Mouse (Mus musculus): ENCODE data around the gene Naaa.

The Naaa gene

DNA sequence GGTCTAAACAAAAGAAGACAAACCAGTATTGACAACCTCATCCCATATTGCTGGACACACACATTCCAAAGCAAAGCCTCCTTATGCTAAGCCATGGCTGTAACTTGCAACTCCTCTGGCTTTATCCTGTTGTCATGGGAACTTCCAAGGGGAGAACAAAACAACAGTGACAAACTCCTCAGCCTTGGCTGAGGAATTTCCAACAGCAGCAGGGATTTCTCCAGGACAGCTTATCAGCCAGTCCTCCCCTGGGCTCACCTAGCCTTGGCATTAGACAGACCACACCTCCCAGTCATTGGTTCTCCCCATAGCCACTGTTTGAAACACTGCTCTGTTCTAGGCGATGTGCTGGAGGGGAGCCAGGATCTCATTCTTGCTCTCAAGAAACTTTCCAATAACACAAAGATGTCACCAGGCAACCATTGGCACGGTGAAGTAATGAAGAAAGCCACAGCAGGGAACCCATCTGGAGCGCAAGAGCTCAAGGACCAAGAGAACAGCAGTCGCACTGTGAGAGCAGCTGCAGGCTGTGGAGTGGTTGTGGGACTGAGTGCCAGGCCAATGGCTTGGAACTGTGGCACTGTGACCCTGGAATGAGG, 14.1 kb downstream of the Naaa start:
- DNase-seq (ENCODE audit: low read depth), result peak; percentile 60

DNA sequence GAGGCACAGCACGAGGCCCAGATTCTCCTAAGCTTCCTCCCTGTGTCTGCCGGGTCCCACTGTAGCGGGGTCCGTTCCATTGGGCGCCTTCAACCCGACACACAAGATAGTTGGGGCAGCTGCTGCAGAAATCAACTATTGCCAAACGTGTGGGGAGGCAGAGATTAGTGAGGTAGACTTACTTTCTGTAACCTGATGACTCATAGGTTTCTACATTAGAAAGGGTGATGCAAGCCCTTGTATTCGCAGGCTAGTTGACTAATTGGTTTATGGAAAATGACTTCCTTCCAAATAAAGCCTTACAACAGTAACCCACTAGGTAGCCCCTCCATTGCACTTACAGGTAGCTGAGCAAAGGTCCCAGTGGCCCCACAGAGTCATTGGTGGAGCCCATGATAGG, 15.3 kb downstream of the Naaa start:
- DNase-seq (ENCODE audit: low read depth), result peak; percentile 47

DNA sequence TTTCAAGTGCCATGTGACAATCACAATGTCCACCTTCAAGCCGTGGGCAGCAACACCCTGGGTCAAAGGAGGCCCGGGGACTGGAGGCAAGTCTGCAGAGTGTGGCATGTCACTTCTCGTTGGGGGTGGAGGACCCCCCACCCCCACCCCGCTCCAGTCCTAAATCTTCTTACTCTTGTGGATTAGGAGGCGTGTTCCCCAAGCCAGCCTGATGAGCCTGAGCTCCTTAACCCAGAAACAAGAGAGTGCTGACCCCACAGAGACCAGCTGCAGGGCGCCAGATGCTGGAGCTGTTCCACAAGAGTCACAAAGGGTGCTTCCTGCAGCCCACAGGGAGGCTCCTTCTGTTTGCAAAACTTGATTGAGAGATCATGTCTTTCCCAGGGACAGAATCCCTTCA, 21.8 kb downstream of the Naaa start, which contains the start of gene Ppef2:
TSS of gene Ppef2 (minus strand) at position 61 of the 400 bp plus-strand sequence.
- no peak for DNase-seq (ENCODE audit: low read depth)

GRCm38 (mm10) chr5:92254476-92254875, 23.5 kb downstream of the Naaa start:
- no peak for DNase-seq (ENCODE audit: low read depth)

DNA sequence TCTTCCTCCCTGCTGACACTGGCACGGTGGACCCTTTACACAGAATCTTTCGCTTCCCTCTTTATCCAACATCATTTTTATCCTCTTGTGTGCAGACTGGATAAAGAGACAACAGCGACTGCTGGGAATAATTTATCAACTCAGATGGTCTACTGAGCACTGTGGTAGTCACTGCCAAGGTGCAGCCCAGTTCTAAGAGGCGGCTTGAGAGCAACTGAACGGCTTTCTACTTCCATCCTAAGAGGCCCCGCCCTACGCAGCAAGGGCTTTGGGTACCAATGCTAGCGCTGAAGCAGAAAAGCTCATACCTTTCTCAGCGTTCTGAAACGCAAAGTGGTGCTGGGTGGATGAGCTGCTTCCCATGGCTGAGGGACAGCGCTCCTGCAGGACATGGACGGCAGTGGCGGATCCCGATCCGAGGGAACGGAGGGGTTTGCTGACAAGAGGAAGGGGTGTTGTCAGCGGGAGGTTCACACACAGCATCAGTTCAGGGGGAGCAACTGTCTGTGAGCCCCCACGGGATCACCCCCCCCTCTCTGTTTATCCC, 25.1 kb downstream of the Naaa start:
- DNase-seq (ENCODE audit: low read depth), result no peak

GRCm38 (mm10) chr5:92252031-92252430, 25.9 kb downstream of the Naaa start:
- DNase-seq (ENCODE audit: low read depth), result no peak

GRCm38 (mm10) chr5:92248614-92249013, 29.4 kb downstream of the Naaa start:
- no peak for DNase-seq (ENCODE audit: low read depth)

DNA sequence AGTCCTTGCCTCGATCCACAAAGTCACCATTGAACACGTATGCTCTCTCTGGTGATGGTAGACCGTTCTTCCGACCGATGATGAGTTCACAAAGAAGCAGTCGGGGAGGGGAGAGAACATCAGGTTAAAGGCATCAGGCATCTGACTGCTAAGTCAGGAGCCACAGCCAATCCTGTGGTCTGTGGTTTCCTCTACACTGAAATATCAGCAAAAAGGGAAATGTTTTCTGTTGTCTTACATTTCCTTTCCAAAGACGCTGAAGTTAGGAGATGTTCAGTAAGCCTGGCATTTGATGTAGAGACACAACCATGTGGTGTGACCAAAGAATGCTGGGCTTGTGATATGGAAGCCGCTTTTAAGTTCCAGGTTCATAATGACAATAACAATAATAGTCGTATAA, 32.5 kb downstream of the Naaa start:
- DNase-seq (ENCODE audit: low read depth), result no peak

GRCm38 (mm10) chr5:92244900-92245299, 33.1 kb downstream of the Naaa start:
- no peak for DNase-seq (ENCODE audit: low read depth)

DNA sequence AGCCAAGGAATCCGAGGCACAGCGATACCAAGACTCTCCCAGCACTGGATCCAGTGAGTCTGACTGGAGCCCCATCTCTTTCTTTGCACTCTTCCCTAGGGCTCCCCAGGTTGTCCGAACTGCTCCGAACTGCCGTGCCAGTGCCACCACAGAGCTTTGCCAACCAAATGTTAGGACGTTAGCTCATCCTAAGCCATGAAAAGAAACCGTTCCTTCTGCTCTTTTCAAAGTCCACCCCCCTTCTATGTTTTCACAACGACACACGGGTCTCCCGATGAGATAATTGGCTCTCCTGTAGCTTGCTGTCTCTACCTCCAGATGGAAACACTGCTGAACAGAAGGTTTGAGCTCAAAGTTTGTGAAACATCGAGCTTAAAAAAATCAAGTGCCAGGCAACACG, 37.2 kb downstream of the Naaa start:
- no peak for DNase-seq (ENCODE audit: low read depth)

- peak; percentile 85 for DNase-seq (ENCODE audit: low read depth)
Measured at GRCm38 (mm10) chr5:92239333-92240232, 38.4 kb downstream of the Naaa start.

- no peak for DNase-seq (ENCODE audit: low read depth)
Measured at GRCm38 (mm10) chr5:92234939-92235557, 42.9 kb downstream of the Naaa start.

DNA sequence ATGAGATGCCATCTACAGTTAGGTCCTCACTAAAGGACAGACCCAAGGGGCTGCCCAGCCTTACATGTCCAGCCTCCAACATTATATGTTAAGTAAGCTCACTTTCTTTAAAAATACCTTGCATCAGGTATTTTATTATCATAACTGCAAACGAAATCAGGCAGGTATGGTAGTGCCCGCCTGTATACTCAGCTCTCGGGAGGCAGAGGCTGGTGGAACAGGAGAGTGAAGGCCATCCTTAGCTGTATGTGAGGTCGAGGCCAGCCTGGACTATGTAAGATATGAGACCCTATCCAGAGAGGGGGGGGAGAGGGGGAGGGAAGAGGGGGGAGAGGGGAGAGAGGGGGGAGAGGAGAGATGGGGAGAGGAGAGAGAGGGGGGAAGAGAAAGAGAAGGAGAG, 44.6 kb downstream of the Naaa start:
- DNase-seq (ENCODE audit: low read depth), result no peak

DNA sequence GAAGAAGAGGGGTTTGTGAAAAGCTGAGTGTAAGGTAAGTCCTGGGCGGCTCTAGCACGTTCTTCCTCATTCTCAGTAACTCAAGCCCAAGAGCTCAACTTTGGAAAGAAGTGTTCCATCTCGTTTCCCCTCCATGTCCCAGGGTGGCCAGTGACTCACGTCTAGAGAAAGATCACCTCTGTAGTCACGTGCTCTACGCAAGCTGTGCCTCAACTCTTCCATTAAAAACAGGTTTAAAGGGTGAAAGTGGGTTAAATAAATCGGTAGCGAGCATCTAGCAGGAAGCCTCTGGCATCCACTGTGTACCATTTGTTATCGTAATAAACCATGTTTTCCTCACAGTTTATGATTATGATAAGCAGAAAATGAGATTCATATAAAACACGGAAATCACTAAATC, 46.1 kb downstream of the Naaa start:
- DNase-seq (ENCODE audit: low read depth), result no peak

DNA sequence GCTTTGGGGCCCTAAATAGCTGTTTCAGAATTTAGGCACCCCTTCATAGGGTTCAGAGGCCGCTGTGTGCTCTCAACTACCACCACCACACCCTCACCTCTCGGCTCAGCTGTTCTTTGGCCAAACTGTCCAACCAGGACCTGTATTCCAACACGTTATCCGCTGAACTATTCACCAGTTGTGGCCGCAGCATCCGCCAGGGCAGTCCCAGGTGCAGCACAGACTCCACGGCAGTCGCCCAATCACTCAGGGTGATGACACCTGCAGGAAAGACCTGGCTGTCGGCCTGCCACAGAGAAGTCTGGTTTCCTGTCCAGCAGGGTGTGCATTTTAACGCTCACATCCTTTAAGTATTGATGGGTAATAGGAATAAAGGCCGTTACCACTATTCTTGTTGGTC, 47.7 kb downstream of the Naaa start:
- DNase-seq (ENCODE audit: low read depth), result no peak

- no peak for DNase-seq (ENCODE audit: low read depth)
Measured at GRCm38 (mm10) chr5:92229514-92229913, 48.5 kb downstream of the Naaa start.

- DNase-seq (ENCODE audit: low read depth), result no peak
Measured at GRCm38 (mm10) chr5:92228776-92229175, 49.2 kb downstream of the Naaa start.

DNA sequence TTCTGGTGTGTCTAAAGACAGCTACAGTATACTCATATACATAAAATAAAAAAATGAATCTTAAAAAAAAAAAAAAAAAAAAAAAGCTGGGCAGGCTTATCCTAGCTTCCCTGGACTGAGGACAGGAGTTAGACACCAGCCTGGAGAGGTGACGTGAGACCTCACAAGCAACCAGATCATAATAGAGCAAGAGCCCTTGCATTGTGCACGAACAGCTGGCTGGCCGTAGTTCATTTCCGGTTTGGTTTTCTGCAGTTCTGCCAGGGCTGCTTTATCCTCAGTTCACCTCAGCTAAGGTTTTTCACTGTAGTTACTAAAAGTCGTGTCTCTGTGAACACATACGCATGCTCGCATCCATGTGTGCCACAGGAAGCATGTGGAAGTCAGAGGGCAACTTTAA, 50.2 kb downstream of the Naaa start:
- no peak for DNase-seq (ENCODE audit: low read depth)

- DNase-seq (ENCODE audit: low read depth), result peak; percentile 75
Measured at GRCm38 (mm10) chr5:92220287-92220902, 57.6 kb downstream of the Naaa start.

- DNase-seq (ENCODE audit: low read depth), result peak; percentile 64
Measured at GRCm38 (mm10) chr5:92219826-92220225, 58.1 kb downstream of the Naaa start.

- DNase-seq (ENCODE audit: low read depth), result peak; percentile 49
Measured at GRCm38 (mm10) chr5:92218915-92219793, 58.8 kb downstream of the Naaa start.

Measured in NIH3T3 (cell line).